15 mouse cellular contexts compared by ENCODE assay signal in the genomic region with DNA sequence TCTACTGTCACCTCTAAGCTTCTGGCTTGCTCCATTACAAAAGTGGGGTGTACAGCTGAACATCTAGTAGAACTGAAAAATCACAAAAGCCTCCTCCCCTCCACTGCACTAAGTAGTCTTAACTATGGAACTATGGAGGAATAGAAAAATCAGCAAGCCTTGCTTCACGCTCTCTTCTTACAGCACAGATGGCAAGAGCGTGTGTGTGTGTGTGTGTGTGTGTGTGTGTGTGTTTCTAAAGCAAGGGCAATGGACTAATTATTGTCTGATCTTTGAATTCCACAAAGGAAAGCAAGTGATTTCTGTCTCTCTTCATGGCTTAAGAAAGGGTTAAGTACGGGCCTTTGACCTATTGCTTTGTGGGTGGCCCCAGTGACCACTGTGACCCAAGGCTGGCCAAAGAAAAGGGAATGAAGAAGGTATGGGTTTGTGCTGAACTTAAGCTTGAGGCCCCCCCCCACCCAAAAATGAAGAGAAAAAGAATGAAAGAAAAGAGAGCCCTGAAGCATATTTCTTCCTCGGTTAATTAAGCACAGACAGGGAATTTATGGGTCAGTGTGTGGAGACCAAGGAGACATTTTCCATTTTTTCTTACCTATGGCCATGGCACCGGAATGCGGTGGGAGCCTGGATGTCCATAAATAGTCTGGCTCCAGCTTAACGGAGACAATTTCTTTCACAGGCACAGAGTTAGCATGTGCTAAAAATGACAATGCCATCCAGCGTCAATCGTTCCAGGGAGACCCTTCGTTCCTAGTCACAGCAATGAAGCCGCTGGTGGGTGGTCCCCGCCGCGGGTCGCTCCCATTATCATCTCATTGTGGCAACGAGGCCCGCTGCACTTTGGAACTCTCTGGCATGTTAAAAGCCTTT.
DNase-seq lines count a peak whose midpoint lies in the region; ATAC-seq lines count a peak whose summit lies in the region.
"Had no signal": no experiment of that assay in that cellular context is flagged by ENCODE, and none has a peak within 500 bp of the region (broad histone marks: within the 10 kb centered on the region; RNA-seq: fewer than 3 reads in every experiment).

No protein-coding gene starts in this region.

- no peak overlapping the region for H3K9ac ChIP-seq in forebrain, embryonic 15.5 days (replicated peaks)
- no peak overlapping the region for H3K9ac ChIP-seq in midbrain, embryonic 11.5 days (ENCODE audit: low read length)
- H3K9ac ChIP-seq: heart, embryonic 13.5 days had no signal

- no peaks in the 10 kb centered on the region for H3K36me3 ChIP-seq in forebrain, embryonic 15.5 days
- H3K36me3 ChIP-seq in midbrain, embryonic 11.5 days (ENCODE audit: control insufficient read depth, insufficient read depth, low read length), result no peaks in the 10 kb centered on the region
- H3K36me3 ChIP-seq: heart, embryonic 13.5 days had no signal

- H3K27me3 ChIP-seq in forebrain, embryonic 15.5 days, result no peaks in the 10 kb centered on the region
- no peaks in the 10 kb centered on the region for H3K27me3 ChIP-seq in midbrain, embryonic 11.5 days (ENCODE audit: control insufficient read depth, insufficient read depth, low read length)
- H3K27me3 ChIP-seq: heart, embryonic 13.5 days had no signal

- WGBS in forebrain, embryonic 15.5 days, result 39% methylated on average over 17 of the region's 17 CpGs
- WGBS in midbrain, embryonic 11.5 days, result 34% methylated on average over 17 of the region's 17 CpGs

- DNase-seq in heart, adult 11 months, result peak; percentile 76
- DNase-seq in heart, adult 18-20 months, result no peak
- DNase-seq in midbrain, embryonic 11.5 days (ENCODE audit: low spot score, missing footprints), result peak; percentile 88
- peak; percentile 61 for DNase-seq in retina, embryonic 14.5 days (ENCODE audit: low spot score)
- no peak for DNase-seq in spleen, adult 18-20 months
- no peak for DNase-seq in urinary bladder, postnatal 14 days (ENCODE audit: low spot score)
- DNase-seq in adrenal gland, adult 2 months, result no peak
- DNase-seq: cerebellum, adult 11-12 months; gastrocnemius, adult 2 months; lung, adult 18-20 months; right cerebral cortex, adult 18-20 months had no signal

- no peak overlapping the region for H3K4me2 ChIP-seq in forebrain, embryonic 15.5 days (replicated peaks)
- H3K4me2 ChIP-seq in midbrain, embryonic 11.5 days, result peak overlapping the region; percentile 4; the same call in 1 of the 2 replicates
- H3K4me2 ChIP-seq: heart, embryonic 13.5 days had no signal

- H3K9me3 ChIP-seq in forebrain, embryonic 15.5 days, result no peaks in the 10 kb centered on the region
- no peaks in the 10 kb centered on the region for H3K9me3 ChIP-seq in midbrain, embryonic 11.5 days (ENCODE audit: control insufficient read depth, low read length)
- H3K9me3 ChIP-seq: heart, embryonic 13.5 days had no signal

- H3K4me3 ChIP-seq in forebrain, embryonic 15.5 days, result no peak overlapping the region
- H3K4me3 ChIP-seq in midbrain, embryonic 11.5 days (ENCODE audit: low read depth, low read length), result no peak overlapping the region
- H3K4me3 ChIP-seq: gastrocnemius, adult 2 months; heart, embryonic 13.5 days had no signal

- H3K27ac ChIP-seq in forebrain, embryonic 15.5 days (replicated peaks), result no peak overlapping the region
- H3K27ac ChIP-seq in midbrain, embryonic 11.5 days (ENCODE audit: low read depth, low read length), result no peak overlapping the region; the same call in 1 of the 2 replicates
- H3K27ac ChIP-seq: gastrocnemius, adult 2 months; heart, embryonic 13.5 days had no signal

- ATAC-seq in forebrain, embryonic 15.5 days (replicated peaks), result peak; percentile 30; the same call in 1 of the 2 replicates
- peak; percentile 67 for ATAC-seq in midbrain, embryonic 11.5 days (ENCODE audit: low FRiP score)
- ATAC-seq: activated CD4-positive, CD25-positive, alpha-beta regulatory T cell, adult 4 months; intestine, postnatal 0 days had no signal

- peaks cover 5% of the 10 kb centered on the region; the same call in 1 of the 2 replicates for H3K4me1 ChIP-seq in forebrain, embryonic 15.5 days
- peaks cover 11% of the 10 kb centered on the region for H3K4me1 ChIP-seq in midbrain, embryonic 11.5 days (ENCODE audit: control insufficient read depth, insufficient read depth, low read length)

Comparison
In these comparisons a context has a peak if more than half of its experiments do, and no peak if none do; other contexts are left out.
1. DNase-seq: peak in heart, adult 11 months (single experiment), midbrain, embryonic 11.5 days (single experiment) and retina, embryonic 14.5 days (single experiment); none in heart, adult 18-20 months (0 of 2), spleen, adult 18-20 months (0 of 2), urinary bladder, postnatal 14 days (single experiment) and adrenal gland, adult 2 months (single experiment).